Mouse (Mus musculus): ENCODE data around the gene Cbll1. TPM values are rescaled to one million over a fixed set of nuclear protein-coding genes. Genes with fewer than 3 reads are reported as not detected.
"Not testable (repeated sequence)": the region's sequence is repeated elsewhere in the genome, so short reads cannot be mapped to it uniquely, and the experiment has no call there.

Cbll1 gene
- total RNA-seq, 2 experiments from 2014 or later = 9.1 to 10.1 TPM

DNA sequence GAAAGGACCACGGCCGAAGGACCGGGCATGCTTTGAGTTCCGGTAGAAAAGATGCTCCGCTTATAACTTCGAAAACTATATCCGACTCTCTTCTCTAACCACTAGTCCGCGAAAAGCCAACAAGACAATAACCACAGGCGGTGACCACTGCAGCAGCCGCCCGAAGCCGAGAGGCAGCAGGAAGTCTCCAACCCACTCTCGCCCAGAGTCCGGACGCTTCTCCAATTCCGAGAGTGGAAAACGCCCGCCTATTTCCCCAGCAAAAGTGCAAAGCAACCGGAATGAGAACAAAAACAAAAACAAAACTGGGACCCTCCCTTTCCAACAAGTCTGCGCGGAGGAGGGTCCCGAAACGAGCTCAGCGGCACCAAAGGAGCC, 491 bp downstream of the Cbll1 start:
- no peak for DNase-seq

GRCm38 (mm10) chr12:31486431-31486830, 13.0 kb downstream of the Cbll1 start:
- peak; percentile 15 to 44 for DNase-seq

GRCm38 (mm10) chr12:31478182-31478581, 21.2 kb downstream of the Cbll1 start:
- DNase-seq = not testable (repeated sequence)

- no peak for DNase-seq
Observed at GRCm38 (mm10) chr12:31462615-31463014, 36.8 kb downstream of the Cbll1 start.

DNA sequence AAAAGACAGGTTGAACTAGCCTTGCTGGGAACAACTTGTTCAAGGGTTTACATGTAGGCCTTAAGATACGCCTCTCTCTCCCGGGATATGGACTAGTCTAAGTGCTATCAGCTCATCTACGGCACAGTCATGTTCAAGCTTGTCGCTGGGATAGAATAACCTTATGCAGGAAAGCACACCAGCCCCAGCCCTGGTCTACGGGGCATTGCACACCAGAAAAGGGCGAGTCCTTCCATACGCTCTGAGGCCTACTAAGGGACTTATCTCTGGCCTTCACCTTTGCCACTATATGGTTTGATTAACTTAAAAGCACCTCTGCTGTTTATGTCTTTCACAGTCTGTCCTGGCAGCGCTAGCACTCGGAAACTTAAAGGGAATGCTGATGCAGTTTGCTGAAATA, 38.0 kb downstream of the Cbll1 start:
- DNase-seq = no peak

DNA sequence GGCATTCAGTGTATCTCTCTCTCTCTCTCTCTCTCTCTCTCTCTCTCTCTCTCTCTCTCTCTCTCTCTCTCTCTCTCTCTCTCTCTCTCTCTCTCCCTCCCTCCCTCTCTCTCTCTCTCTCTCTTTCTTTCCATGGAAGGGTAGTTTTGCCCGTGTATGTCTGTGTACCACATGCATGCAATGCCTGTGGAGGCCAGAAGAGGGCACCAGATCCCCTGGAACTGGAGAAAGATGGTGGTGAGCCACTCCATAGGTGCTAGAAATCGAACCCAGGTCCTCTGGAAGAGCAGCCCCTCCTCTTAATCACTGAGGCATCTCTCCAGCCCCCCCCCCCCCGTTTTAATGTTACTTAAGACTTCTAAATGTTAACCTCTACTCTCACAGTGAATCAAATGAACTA, 39.1 kb downstream of the Cbll1 start:
- not testable (repeated sequence) for DNase-seq

GRCm38 (mm10) chr12:31458474-31458873, 40.9 kb downstream of the Cbll1 start:
- DNase-seq = no peak

DNA sequence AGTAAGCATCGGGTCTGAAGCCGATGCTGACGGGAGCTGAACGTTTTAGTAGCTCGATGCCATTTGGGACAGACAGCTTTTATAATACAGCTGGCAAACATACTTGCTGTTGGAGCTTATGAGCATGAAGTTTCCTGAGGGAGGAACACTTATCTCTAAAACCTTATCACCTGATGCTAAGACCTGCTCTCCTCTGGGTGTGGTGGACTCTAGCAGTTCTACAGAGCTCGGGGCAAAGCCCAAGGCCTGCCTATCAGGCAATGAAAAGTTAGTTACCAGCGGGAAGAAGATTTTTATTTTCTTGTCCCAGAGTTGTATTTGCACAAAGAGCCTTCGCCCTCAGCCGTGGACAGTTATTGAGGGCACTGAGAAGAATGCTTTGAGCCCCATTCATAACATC, 43.1 kb downstream of the Cbll1 start:
- no peak for DNase-seq

- DNase-seq = no peak
Observed at GRCm38 (mm10) chr12:31449341-31449740, 50.1 kb downstream of the Cbll1 start.

GRCm38 (mm10) chr12:31444827-31445226, 54.6 kb downstream of the Cbll1 start:
- no peak for DNase-seq

GRCm38 (mm10) chr12:31444131-31444546, 55.3 kb downstream of the Cbll1 start:
- peak in 1 of 2 experiments; percentile 11 for DNase-seq

- no peak for DNase-seq
Observed at GRCm38 (mm10) chr12:31439612-31440011, 59.8 kb downstream of the Cbll1 start.

- no peak for DNase-seq
Observed at GRCm38 (mm10) chr12:31437791-31438190, 61.6 kb downstream of the Cbll1 start.

Other genes starting within 250 kb of the Cbll1 start
- 10 to 100 TPM; 49.0 to 56.0 TPM for gene Lamb1, start 234.4 kb downstream of the Cbll1 start, total RNA-seq (2021)
- gene Dld, start 148.2 kb downstream of the Cbll1 start, total RNA-seq (2021) = 100 to 1,000 TPM; 445 to 463 TPM
- gene Slc26a3, start 108.7 kb downstream of the Cbll1 start, total RNA-seq (2021) = 1 to 10 TPM in 1 of 2 experiments, under 1 TPM in 1; 0.67 to 1.5 TPM
- gene Slc26a4, start 60.4 kb upstream of the Cbll1 start, total RNA-seq (2021) = not detected
- 10 to 100 TPM; 32.2 to 39.2 TPM for gene Bcap29, start 135.0 kb upstream of the Cbll1 start, total RNA-seq (2021)
- 1 to 10 TPM; 5.9 to 8.0 TPM for gene Dus4l, start 155.2 kb upstream of the Cbll1 start, total RNA-seq (2021)
- gene Cog5, start 155.3 kb upstream of the Cbll1 start, total RNA-seq (2021) = 10 to 100 TPM; 54.5 to 60.3 TPM
- gene Gpr22, start 214.3 kb upstream of the Cbll1 start, total RNA-seq (2021) = 10 to 100 TPM; 16.6 to 20.0 TPM

Measured in heart, adult 18-20 months (tissue).